Mouse (Mus musculus) gastrocnemius, postnatal 14 days (tissue): ENCODE measurements around the gene Hal. TPM values are rescaled to one million over a fixed set of nuclear protein-coding genes. Genes with fewer than 3 reads are reported as not detected.

Source experiments
- DNase-seq: peaks from one replicate; pipeline ENCODE4 v3.0.0; 2021; ENCODE audit warnings: mixed read lengths
- intact Hi-C: fragments of 180-260 bp; cut with DNase I; formaldehyde crosslinking; loops from one replicate; pipeline ENCODE4 v1.15.1; 2025; ENCODE audit warnings: low total_unique reads
- long read RNA-seq, 2 experiments: library from polyadenylated mRNA; stranded (forward); transcript quantifications; one replicate each; pipeline ENCODE4 v2.0.0; 2021
- total RNA-seq, 2 experiments: library from RNA; stranded (reverse); gene quantifications; 2 replicates each; pipeline ENCODE4 v1.2.3; 2021

The Hal gene
- under 1 TPM in 1 of 2 experiments, not detected in 1; 0.16 TPM for total RNA-seq
- long read RNA-seq, experiment 1, result 0 reads
- long read RNA-seq, experiment 2, result 0 reads

DNA sequence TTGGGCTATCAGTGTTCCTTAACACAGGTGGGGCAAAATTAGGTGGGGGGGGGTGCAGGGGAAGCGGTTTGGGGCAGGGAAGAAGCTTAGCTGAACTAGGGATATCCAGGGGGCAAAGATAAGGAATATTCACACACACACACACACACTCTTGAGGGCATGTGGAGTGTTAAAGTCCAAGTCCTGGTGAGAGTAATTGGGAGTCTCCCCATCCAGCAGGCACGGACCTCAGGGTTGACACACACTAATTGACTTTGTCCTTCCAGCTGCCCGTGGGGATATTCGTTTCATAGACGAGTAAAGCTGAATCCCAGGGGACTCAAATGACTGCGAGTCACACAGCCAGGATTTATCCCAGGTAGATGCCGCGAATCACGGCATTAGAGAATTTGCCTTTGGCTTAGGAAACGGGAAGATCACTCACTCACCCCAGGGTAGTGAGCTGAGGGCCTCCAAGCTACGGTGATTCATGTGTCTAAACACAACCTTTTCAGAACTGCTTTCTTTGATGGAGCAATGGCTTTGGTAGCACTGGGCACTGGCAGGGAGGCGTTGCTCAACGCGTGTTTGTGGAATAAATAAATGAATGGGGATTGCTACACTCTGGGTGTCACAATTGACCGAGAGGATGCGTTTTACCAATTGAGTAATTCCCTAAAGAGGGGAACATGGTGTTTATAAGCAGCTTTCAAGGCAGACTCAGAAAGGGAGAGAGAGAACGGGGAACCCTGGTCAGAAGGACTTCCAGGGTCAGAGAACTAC, at the start of gene Hal:
Gene Hal (plus strand): TSS at position 703 of the 762 bp plus-strand sequence.
- intact Hi-C loops, result loop anchor here (5.0 kb wide), 1 partner anchor 59 kb away; no protein-coding TSS in a partner anchor
- DNase-seq, result no peak

DNA sequence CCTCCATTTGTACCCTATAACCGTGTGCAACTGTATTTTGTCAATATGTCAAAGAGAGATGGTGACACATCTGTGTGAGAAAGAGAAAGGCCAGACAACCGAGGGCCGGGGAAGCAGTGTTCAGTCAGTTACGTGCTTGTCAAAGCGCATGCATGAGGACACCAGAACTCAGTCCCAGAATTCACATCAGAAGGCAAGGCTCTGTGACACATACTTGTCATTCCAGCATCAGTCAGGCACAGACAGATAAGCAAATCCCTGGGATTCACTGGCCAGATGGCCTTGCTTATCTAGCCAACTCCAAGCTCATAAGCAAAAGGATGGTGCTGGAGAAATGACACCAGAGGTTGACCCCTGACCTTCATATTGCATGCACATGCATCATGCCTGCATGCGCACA, 47.1 kb upstream of the Hal start:
- intact Hi-C loops, result no loop called here

DNA sequence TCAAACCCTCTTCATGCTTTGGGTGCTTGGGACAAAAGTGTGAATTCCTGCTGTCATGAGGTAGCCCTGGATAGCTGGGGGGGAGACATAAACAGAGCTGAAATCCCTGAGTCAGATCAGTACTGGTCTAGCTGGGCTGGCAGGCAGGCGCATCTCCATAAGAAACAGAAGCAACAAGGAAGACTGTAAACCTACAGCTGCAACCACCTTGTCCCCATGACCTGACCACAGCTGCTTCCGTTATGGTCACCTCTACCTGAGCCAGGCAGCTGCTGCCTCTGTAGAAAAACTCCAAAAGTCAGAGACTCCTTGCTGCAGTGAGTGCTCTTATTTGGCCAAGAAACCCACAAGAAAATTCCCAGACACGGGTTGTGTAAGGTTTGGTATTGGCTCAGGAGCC, 46.4 kb upstream of the Hal start:
- DNase-seq, result no peak
- intact Hi-C loops, result no loop called here

More for the DNA sequence above, 47.1 kb upstream of the Hal start:
- DNase-seq, result no peak

DNA sequence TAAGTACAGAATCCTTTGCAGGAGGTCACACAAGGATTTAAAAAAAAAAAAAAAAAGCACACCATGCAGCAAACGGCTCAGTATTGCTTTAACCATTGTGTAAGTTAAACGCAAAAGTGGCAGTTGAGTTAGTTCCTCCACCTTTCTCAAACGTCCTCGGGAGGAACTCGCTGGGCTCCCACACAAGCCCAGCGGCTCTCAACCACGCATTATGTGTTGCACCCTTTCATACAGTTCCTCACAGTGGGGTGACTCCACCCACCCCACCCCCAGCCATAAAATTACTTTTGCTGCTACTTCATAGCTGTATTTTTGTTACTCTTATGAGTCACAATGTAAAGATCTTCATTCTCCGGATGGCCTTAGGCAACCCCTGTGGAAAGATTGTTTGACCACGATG, 44.2 kb upstream of the Hal start:
- intact Hi-C loops, result no loop called here
- DNase-seq, result no peak

DNA sequence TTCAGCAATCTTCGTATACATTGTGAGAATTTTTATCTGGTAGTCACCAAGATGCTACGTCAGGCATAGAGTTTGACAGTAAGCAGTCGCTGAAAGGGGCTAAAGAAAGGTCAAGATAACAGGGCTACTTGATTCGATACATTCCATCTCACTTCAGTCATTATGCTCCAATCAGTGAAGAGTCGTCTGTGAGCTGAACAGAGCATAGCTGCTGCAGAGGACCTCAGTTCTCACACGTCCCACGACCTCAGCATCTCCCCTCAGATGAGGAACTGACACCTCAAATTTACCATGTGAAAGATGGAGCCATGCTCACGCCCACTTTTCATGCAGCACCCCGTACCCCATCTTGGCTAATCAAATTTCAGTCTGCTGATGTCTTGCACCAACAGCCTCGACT, 41.2 kb upstream of the Hal start:
- no peak for DNase-seq
- intact Hi-C loops, result no loop called here

DNA sequence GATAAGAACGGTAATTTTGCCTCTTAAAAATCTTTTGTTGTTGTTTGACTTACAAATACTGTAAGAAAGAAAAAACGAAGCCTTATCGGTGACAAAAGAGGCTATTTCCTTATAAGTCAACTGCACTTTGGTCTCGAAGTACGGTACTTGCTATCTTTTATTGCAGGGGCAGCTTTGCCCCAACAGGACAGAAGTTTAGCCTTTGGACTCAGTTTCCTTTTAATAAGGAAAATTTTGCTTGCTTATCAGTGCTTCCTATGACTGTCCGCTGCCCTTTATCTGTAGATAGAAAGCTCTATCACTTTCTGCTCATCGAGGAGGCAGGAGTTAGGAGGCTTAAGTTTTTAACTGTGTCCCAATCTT, 33.9 kb upstream of the Hal start:
- intact Hi-C loops, result no loop called here
- DNase-seq, result no peak

DNA sequence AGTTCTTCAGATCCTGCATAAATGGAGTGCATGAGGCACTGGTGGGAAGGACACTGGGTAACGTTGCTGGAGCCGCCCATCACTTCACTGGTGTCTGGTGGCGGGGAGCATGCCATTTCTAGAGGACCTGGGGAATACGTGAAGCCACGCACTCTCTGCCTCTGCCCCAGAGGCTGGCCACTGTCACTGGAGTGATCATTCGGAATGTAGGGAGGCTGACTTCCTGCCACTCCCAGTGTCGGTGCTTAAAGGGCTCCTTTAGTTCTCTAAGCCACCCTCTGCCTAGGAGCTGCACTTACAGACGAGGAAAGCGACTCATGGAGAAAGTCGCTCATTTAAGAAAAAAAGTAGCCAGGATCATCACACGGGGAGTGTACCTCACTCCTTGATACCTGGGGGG, 28.5 kb upstream of the Hal start:
- intact Hi-C loops, result no loop called here
- no peak for DNase-seq

DNA sequence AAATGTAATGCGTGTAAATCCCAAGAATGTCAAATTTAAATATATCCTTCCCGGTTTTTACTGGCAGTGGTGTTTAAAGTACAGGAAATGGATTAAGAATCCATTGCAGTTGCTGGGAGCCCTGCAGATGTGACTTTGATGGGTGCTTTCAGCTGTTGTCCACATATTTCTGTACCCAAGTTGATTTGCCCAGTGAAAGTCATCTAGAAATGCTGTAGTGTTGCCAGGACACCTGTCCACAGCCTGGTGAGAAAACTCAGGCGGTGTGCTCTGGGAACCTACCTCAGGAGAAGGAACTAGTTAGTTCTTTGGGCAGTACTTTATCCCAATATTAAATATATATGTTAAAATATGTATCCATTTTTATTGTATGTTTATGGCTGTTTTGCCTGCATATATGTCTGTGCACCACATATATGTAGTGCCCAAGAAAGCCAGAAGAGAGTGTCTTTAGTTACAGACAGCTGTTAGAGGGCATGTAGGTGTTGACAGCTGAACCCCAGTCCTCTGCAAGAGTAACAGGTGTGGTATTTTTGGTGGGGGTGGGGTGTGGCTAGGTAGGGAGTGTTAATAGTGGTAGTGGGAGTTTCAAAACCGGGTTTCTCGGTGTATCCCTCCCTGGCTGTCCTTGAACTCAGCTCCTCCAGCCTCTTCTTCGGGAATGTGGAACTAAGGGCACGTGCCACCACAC, 25.7 kb upstream of the Hal start:
- no peak for DNase-seq
- intact Hi-C loops, result no loop called here

DNA sequence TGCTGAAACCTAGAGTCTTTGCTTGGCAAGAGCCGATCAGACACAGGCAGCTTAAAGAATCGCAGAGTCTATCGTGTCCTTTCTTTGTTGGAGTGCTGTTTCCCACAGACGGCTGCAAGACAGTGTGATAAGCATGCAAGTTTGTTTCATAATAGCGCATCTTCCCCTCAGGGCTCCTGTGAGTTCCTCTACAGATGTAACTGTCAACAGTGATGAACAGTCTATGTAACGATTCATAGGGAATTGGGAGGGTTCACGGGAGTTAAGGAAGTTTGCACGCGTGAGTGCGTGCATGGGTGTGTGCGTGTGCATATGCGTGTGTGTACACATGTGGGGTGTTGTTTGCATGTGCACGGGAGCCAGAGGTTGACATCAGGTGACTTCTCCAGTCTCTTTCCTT, 25.0 kb upstream of the Hal start:
- DNase-seq, result no peak
- intact Hi-C loops, result no loop called here

DNA sequence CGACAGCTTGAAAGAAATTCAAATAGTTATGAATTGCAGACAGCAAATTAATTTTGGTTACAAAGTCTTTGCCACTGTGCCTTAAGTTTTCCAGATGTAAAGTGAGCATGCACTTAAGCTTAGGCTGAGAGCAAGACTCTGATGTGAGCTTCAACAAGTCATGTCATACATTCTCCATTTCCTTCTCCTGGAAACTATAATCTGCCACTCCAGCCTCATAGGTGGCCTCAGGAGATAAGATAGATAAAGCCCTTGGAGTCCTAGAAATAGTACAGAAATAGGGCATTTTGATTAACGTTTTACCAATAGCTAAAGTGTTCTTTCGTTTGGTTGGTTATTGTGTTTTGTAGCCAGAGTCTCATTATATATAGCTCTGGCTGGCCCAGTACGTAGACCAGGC, 21.3 kb upstream of the Hal start:
- intact Hi-C loops, result no loop called here
- DNase-seq, result no peak

DNA sequence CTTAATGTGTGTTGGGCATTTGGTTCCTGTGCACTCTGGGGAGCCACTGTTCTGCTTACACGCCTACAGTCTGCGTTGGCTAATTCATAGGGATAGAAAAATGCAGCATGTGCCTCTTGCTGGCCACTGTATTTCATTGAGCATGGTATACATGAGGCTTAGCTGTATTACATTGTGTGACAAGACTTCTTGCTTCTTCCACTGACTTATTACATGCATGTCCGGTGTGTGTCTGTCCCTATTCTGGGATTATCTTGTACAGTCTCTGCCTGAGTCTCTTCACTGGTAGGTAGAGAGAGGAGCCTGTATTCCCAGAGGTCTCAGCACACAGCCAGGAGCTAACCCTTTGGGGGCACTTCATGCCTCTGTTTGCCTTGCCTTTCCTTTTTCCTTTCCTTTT, 20.8 kb upstream of the Hal start:
- intact Hi-C loops, result no loop called here
- no peak for DNase-seq

DNA sequence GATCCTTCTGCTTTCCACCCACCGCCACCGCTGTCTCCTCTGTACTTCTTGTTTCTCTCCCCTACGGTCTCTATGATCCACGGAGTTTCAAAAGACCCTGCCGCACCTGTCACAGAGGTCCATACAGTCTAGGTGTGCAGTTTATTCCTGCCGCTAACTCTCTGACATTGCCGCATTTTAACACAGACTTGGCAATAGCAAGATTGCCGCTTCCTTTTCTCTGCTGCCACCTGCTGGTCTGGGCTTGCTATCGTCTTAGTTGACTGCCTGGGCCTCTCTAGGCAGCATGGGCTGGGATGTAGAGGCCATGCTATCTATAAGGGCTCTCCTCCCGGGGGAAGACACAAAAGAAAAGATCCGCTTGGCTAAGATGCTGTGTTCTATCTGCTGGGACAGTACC, 17.2 kb upstream of the Hal start:
- intact Hi-C loops, result loop anchor here (5.0 to 10.0 kb wide), 2 partner anchors 44 to 417 kb away; no protein-coding TSS in a partner anchor
- peak; percentile 84 for DNase-seq

DNA sequence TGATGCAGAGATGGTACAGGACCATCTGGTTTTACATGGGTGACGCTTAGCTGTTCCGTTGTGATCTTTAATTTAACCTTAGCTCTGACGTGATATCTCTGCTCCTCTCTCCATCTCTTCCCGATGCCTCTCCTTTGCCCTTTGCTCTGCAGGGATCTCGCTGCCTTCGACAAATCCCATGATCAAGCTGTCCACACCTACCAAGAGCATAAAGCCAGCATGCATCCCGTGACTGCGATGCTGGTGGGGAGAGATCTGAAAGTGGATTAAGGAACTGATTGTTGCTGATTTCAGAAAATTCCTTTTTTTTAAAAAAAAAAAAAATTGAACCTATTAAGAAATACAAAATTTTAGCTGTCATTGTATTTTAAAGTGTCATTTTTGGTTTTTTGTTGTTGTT, 4.1 kb upstream of the Hal start:
- no peak for DNase-seq
- intact Hi-C loops, result loop anchor here (5.0 kb wide), 1 partner anchor 93 kb away; no protein-coding TSS in a partner anchor

DNA sequence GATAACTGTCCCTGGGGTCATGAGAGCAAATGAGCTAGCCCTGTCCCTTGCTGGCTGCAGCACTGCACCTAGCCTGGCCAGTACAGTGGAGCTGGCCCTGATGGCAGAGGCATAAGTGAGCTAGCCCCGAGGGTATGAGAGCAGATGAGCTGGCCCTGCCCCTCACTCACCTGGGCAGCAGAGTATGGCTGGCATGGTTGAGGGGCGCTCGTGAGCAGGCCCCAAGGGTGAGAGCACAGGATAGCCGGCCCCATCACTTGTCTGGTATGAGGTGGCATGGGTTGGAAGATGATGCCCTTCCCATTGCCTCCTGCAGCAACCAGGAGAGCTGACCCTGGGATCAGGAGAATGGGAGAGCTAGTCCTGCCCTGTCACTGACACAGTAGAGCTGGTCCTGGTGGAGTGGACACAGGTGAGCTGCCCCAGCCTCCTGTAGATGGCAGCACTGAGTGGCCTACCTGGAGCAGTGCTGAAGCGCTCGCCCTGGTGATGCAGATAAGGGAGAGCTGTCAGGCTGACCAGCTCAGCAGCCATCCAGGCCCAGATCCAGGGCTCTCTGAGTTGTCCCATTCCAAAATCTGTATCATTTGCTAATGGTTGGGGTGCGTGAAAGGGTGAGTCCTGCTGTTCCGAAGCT, 3.4 kb upstream of the Hal start:
- no peak for DNase-seq
- intact Hi-C loops, result loop anchor here (5.0 kb wide), 1 partner anchor 62 kb away; no protein-coding TSS in a partner anchor

DNA sequence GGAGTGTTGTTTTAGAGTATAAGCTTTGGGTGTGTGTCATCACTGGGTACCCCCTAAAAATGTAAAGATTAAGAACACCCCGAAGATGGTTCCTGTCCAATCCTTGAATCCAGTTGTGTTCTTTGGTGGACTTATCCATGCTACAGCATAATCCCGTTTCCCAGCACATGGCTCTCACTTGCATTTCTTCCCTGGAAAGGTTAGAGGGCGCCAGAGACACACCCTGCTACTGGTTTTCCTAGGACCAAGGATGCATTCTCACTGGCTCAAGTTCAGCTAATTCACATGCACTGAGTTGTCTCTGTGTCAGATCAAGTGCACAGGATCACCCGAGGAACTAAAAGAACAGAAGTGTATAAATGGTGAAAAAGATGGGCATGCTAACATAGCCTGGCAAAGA, 1.9 kb upstream of the Hal start:
- intact Hi-C loops, result loop anchor here (5.0 kb wide), 1 partner anchor 61 kb away; no protein-coding TSS in a partner anchor

DNA sequence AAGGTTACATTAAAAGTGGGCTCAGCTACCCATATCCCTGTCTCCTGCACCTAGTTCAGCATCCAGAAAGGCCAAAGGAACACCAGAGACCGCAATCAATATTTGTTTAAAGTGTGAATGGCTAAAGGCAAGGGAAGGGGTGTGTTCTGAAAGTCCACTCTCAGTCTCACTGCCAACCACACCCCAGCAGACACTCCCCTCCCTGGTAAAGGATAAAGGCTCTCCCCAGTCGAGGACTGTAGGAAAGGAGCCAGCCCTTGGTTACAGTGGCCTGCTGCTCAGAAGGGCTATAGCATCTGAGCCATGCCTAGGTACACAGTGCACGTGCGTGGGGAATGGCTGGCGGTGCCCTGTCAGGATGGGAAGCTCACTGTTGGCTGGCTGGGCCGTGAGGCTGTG, 259 bp downstream of the Hal start:
- intact Hi-C loops, result loop anchor here (5.0 kb wide), 1 partner anchor 58 kb away; no protein-coding TSS in a partner anchor
- no peak for DNase-seq

More for the DNA sequence above, 1.9 kb upstream of the Hal start:
- DNase-seq, result no peak

DNA sequence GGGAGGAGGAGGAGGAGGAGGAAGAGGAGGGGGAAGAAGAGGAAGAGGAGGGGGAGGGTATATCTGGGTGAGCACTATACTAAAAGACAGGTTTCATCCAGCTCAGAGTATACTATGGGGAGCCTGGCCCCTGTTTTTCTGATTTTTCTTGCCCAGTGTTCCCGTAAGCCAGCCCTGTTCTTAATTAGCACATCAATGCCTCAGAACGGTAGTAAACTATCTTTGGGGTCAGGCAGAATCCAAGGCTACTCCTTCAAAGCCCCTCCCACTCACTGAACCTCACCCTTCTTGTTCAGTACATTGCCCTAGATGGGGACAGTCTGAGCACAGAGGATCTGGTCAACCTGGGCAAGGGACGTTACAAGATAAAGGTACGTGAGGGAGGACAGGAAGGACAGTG, 1.9 kb downstream of the Hal start:
- DNase-seq, result no peak
- intact Hi-C loops, result no loop called here

DNA sequence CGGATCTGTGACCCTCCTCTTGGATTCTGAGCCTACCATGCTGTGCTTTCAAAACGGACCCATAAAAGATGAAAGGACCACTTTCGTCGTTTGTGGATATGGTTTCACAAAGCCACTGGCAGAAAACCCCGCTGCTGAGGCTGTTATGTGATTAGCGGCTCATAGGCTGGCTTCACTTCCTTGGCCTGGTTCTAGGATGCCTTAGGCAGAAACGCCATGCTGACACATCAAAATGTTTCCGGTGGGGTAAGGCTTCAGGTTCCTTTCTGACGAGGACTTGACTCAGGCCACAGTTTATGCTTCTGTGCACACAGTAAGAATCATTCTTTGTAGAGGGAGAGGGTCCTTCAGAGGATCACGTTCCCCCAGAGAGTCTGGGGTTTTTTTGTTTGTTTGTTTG, 12.3 kb downstream of the Hal start:
- intact Hi-C loops, result no loop called here
- no peak for DNase-seq

DNA sequence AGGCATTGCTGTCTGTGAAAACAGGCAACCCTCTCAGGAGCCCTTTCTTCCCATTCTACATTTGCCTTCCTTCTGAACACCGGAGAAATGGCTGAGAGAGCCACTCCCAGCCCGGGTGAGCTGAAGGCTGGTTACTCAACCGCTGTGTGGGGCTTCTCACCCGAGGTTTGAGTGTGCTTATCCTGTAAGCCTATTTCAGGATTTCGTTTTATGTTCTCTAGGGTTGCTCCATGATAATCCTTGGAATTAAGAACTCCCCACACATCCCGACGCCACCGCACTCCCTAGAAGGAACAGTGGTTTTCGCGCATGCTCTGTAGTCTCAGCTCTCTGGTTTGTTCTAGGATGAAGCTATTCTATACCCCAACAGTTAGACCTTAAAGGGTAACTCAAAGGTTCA, 12.8 kb downstream of the Hal start:
- DNase-seq, result no peak
- intact Hi-C loops, result no loop called here

DNA sequence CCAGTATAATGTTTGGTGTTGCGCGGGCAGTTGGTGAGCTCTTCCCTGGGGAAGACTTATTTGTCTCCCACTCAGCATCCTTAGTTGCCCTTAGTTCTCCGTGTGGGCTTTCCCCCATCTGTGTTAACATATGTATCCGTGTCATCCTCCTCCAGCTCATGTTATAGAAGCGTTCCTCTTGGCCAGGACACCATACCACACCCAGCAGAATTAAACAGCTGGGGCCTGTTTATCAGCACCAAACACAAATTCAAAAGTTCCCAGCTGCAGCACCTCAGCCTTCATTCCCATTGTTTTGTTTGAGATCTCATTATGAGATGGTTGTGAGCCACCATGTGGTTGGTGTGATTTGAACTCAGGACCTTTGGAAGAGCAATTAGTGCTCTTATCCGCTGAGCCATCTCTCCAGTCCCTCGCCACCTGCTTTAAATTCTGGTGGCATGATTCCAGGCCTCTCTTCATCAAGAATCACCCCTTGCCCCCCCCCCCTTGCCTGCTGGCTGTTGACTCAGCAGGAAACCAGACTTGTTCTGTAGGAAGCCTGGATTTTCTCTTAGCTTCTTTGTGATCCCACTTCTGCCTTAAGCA, 19.9 kb downstream of the Hal start:
- intact Hi-C loops, result no loop called here
- no peak for DNase-seq
